ENCODE assay signal across 8 mouse cellular contexts in genomic region chr7:132810879-132811278, GRCm38 (mm10). TPM values are rescaled to one million over a fixed set of nuclear protein-coding genes. Genes with fewer than 3 reads are reported as not detected.
A peak's percentile ranks its signal among the peaks of the same experiment; 100 is the strongest.
DNase-seq lines count a peak whose midpoint lies in the region; ATAC-seq and TF ChIP-seq lines count a peak whose summit lies in the region.

No protein-coding gene starts in this region.

- intact Hi-C loops in gastrocnemius, adult 2 months (cut with DNase I) = loop anchor here (1.0 to 10.0 kb wide), 6 partner anchors 34 to 236 kb away; partner anchors contain the start of genes Eef1akmt2 and Oat
- intact Hi-C loops in left cerebral cortex, postnatal 14 days (cut with DNase I) = loop anchor here (1.0 to 5.0 kb wide), 4 partner anchors 41 to 155 kb away; partner anchors contain the start of gene Eef1akmt2

- peak; percentile 97 for TF ChIP-seq CTCF in gastrocnemius, adult 2 months (IDR thresholded peaks at IDR 0.05)

- DNase-seq in adrenal gland, adult (ENCODE audit: inconsistent age in 2 of 2, low spot score in 1 of 2) = peak; percentile 93 to 97
- DNase-seq in gastrocnemius, adult 2 months = peak; percentile 95
- DNase-seq in left cerebral cortex, postnatal 14 days (ENCODE audit: low spot score in 2 of 2) = peak; percentile 88 to 92
- peak; percentile 92 for DNase-seq in right cerebral cortex, postnatal 14 days
- DNase-seq in urinary bladder, postnatal 36 days (ENCODE audit: low spot score in 2 of 2) = peak; percentile 85 to 90

- H3K4me3 ChIP-seq in gastrocnemius, adult 2 months = peak overlapping the region; percentile 85

- H3K27ac ChIP-seq in gastrocnemius, adult 2 months = peak overlapping the region; percentile 98

- ATAC-seq in common myeloid progenitor, adult 5-6 weeks (replicated peaks; ENCODE audit: low read depth, poor library complexity, severe bottlenecking) = peak; percentile 64
- ATAC-seq in inflammation-experienced regulatory T-cells, adult 6 months = peak; percentile 44
- peak; percentile 58 for ATAC-seq in megakaryocyte-erythroid progenitor cell, adult 5-6 weeks (replicated peaks; ENCODE audit: low FRiP score, low TSS enrichment, poor library complexity, severe bottlenecking)

RNA-seq across cellular contexts. Expression of gene Fam53b, which starts 2.8 kb away (rescaled TPM):
- 10.6 and 19.9 TPM in 2 replicates for total RNA-seq in common myeloid progenitor, adult 5-6 weeks (2017)
- total RNA-seq in gastrocnemius, adult 2 months (2021) = 10 to 100 TPM; 15.3 to 27.4 TPM
- polyA plus RNA-seq in inflammation-experienced regulatory T-cells, adult 6 months (2017; shearing (Covaris generic)) = 10 to 100 TPM; 53.1 to 85.7 (median 80.7) TPM
- 10 to 100 TPM; 24.8 to 27.8 TPM for total RNA-seq in left cerebral cortex, postnatal 14 days (2021)
- 47.0 and 61.6 TPM in 2 replicates for total RNA-seq in megakaryocyte-erythroid progenitor cell, adult 5-6 weeks (2014; fragmentation: Nextera tagmentation)
- total RNA-seq in megakaryocyte-erythroid progenitor cell, adult 5-6 weeks (2017) = 11.5 and 21.2 TPM in 2 replicates

RNA-seq across cellular contexts. Expression of gene Eef1akmt2, which starts 41.6 kb away (rescaled TPM):
- 56.3 and 77.1 TPM in 2 replicates for total RNA-seq in common myeloid progenitor, adult 5-6 weeks (2017)
- 1 to 10 TPM; 5.9 to 6.2 TPM for total RNA-seq in gastrocnemius, adult 2 months (2021)
- polyA plus RNA-seq in inflammation-experienced regulatory T-cells, adult 6 months (2017; shearing (Covaris generic)) = 10 to 100 TPM; 60.0 to 76.4 (median 74.4) TPM
- total RNA-seq in left cerebral cortex, postnatal 14 days (2021) = 10 to 100 TPM; 29.3 to 31.2 TPM
- 23.3 and 40.6 TPM in 2 replicates for total RNA-seq in megakaryocyte-erythroid progenitor cell, adult 5-6 weeks (2014; fragmentation: Nextera tagmentation)
- 31.8 and 80.4 TPM in 2 replicates for total RNA-seq in megakaryocyte-erythroid progenitor cell, adult 5-6 weeks (2017)

RNA-seq across cellular contexts. Expression of gene Abraxas2, which starts 48.1 kb away (rescaled TPM):
- 37.6 and 41.9 TPM in 2 replicates for total RNA-seq in common myeloid progenitor, adult 5-6 weeks (2017)
- 10 to 100 TPM; 24.0 to 24.1 TPM for total RNA-seq in gastrocnemius, adult 2 months (2021)
- polyA plus RNA-seq in inflammation-experienced regulatory T-cells, adult 6 months (2017; shearing (Covaris generic)) = 10 to 100 TPM; 34.6 to 40.0 (median 35.9) TPM
- total RNA-seq in left cerebral cortex, postnatal 14 days (2021) = 10 to 100 TPM; 24.9 to 28.2 TPM
- total RNA-seq in megakaryocyte-erythroid progenitor cell, adult 5-6 weeks (2014; fragmentation: Nextera tagmentation) = 26.6 and 38.7 TPM in 2 replicates
- total RNA-seq in megakaryocyte-erythroid progenitor cell, adult 5-6 weeks (2017) = 24.3 and 35.7 TPM in 2 replicates

Comparison
In these comparisons a context has a peak if more than half of its experiments do, and no peak if none do; other contexts are left out.
1. Peak in every context shown above with its lines: DNase-seq, ATAC-seq, H3K4me3 ChIP-seq and H3K27ac ChIP-seq.